Mouse (Mus musculus): ENCODE measurements around the gene Ly6g6e. TPM values are rescaled to one million over a fixed set of nuclear protein-coding genes. Genes with fewer than 3 reads are reported as not detected.
A peak's percentile ranks its signal among the peaks of the same experiment; 100 is the strongest.

Ly6g6e gene
- polyA plus RNA-seq, 1 experiment from 2014 or later = 11.8 TPM

GRCm38 (mm10) chr17:35090166-35090932 is 13.6 kb downstream of the Ly6g6e start:
- DNase-seq (ENCODE audit: low spot score) (peak; percentile 55), ATAC-seq (ENCODE audit: low read depth) (no peak)
- Histone ChIP-seq H3K4me1 (ENCODE audit: control insufficient read depth, insufficient read depth, low read length) (peaks cover 6% of the 10 kb centered on the region), H3K4me3 (ENCODE audit: low read depth, low read length) (peak overlapping the region; percentile 58), H3K9me3 (ENCODE audit: control insufficient read depth, low read length) (no peaks in the 10 kb centered on the region), H3K27ac (replicated peaks; ENCODE audit: low read depth, low read length) (no peak overlapping the region), H3K9ac (ENCODE audit: low read depth, low read length) (peak overlapping the region; percentile 85), H3K27me3 (replicated peaks; ENCODE audit: control insufficient read depth, insufficient read depth, low read length) (no peaks in the 10 kb centered on the region), H3K4me2 (ENCODE audit: low read depth, low read length) (peak overlapping the region; percentile 59), H3K36me3 (ENCODE audit: control insufficient read depth, insufficient read depth, low read length) (peaks cover 46% of the 10 kb centered on the region)
- 64% methylated on average over 8 of the region's 8 CpGs for WGBS

GRCm38 (mm10) chr17:35092403-35093198 is 15.9 kb downstream of the Ly6g6e start:
- 84% methylated on average over 14 of the region's 14 CpGs for WGBS
- Histone ChIP-seq H3K9ac (ENCODE audit: low read depth, low read length) (no peak overlapping the region), H3K9me3 (ENCODE audit: control insufficient read depth, low read length) (no peaks in the 10 kb centered on the region), H3K36me3 (ENCODE audit: control insufficient read depth, insufficient read depth, low read length) (peaks cover 68% of the 10 kb centered on the region), H3K27me3 (replicated peaks; ENCODE audit: control insufficient read depth, insufficient read depth, low read length) (no peaks in the 10 kb centered on the region), H3K4me3 (ENCODE audit: low read depth, low read length) (no peak overlapping the region), H3K4me1 (ENCODE audit: control insufficient read depth, insufficient read depth, low read length) (peaks cover 6% of the 10 kb centered on the region), H3K27ac (replicated peaks; ENCODE audit: low read depth, low read length) (no peak overlapping the region), H3K4me2 (ENCODE audit: low read depth, low read length) (no peak overlapping the region)
- no peak for ATAC-seq (ENCODE audit: low read depth)
- no peak for DNase-seq (ENCODE audit: low spot score)

GRCm38 (mm10) chr17:35094475-35095365 is 18.0 kb downstream of the Ly6g6e start:
- DNase-seq (ENCODE audit: low spot score) (no peak), ATAC-seq (ENCODE audit: low read depth) (no peak)
- Histone ChIP-seq H3K9me3 (ENCODE audit: control insufficient read depth, low read length) (no peaks in the 10 kb centered on the region), H3K27me3 (replicated peaks; ENCODE audit: control insufficient read depth, insufficient read depth, low read length) (no peaks in the 10 kb centered on the region), H3K4me1 (ENCODE audit: control insufficient read depth, insufficient read depth, low read length) (peaks cover 6% of the 10 kb centered on the region), H3K36me3 (ENCODE audit: control insufficient read depth, insufficient read depth, low read length) (peaks cover 88% of the 10 kb centered on the region), H3K9ac (ENCODE audit: low read depth, low read length) (no peak overlapping the region), H3K4me3 (ENCODE audit: low read depth, low read length) (no peak overlapping the region), H3K4me2 (ENCODE audit: low read depth, low read length) (no peak overlapping the region), H3K27ac (replicated peaks; ENCODE audit: low read depth, low read length) (no peak overlapping the region)
- 93% methylated on average over 15 of the region's 15 CpGs for WGBS

- no peaks in the 10 kb centered on the region for H3K4me1 ChIP-seq (ENCODE audit: control insufficient read depth, insufficient read depth, low read length)
- peaks cover 97% of the 10 kb centered on the region for H3K36me3 ChIP-seq (ENCODE audit: control insufficient read depth, insufficient read depth, low read length)
- WGBS = 84% methylated on average over 11 of the region's 12 CpGs
- no peak overlapping the region for H3K9ac ChIP-seq (ENCODE audit: low read depth, low read length)
- no peaks in the 10 kb centered on the region for H3K27me3 ChIP-seq (replicated peaks; ENCODE audit: control insufficient read depth, insufficient read depth, low read length)
- no peak overlapping the region for H3K4me2 ChIP-seq (ENCODE audit: low read depth, low read length)
- no peak for DNase-seq (ENCODE audit: low spot score)
- ATAC-seq (ENCODE audit: low read depth) = no peak
- no peak overlapping the region for H3K4me3 ChIP-seq (ENCODE audit: low read depth, low read length)
- H3K9me3 ChIP-seq (ENCODE audit: control insufficient read depth, low read length) = no peaks in the 10 kb centered on the region
- H3K27ac ChIP-seq (replicated peaks; ENCODE audit: low read depth, low read length) = no peak overlapping the region
Measured at GRCm38 (mm10) chr17:35096597-35096996, 19.9 kb downstream of the Ly6g6e start.

GRCm38 (mm10) chr17:35097164-35097655 is 20.5 kb downstream of the Ly6g6e start:
- DNase-seq (ENCODE audit: low spot score) (no peak), ATAC-seq (ENCODE audit: low read depth) (no peak)
- 86% methylated on average over 12 of the region's 12 CpGs for WGBS
- Histone ChIP-seq H3K36me3 (ENCODE audit: control insufficient read depth, insufficient read depth, low read length) (peaks cover 98% of the 10 kb centered on the region), H3K9me3 (ENCODE audit: control insufficient read depth, low read length) (no peaks in the 10 kb centered on the region), H3K27me3 (replicated peaks; ENCODE audit: control insufficient read depth, insufficient read depth, low read length) (no peaks in the 10 kb centered on the region), H3K9ac (ENCODE audit: low read depth, low read length) (no peak overlapping the region; the same call in 1 of the 2 replicates), H3K4me3 (ENCODE audit: low read depth, low read length) (no peak overlapping the region), H3K27ac (replicated peaks; ENCODE audit: low read depth, low read length) (no peak overlapping the region), H3K4me2 (ENCODE audit: low read depth, low read length) (no peak overlapping the region), H3K4me1 (ENCODE audit: control insufficient read depth, insufficient read depth, low read length) (no peaks in the 10 kb centered on the region)

- Histone ChIP-seq H3K27me3 (replicated peaks; ENCODE audit: control insufficient read depth, insufficient read depth, low read length) (no peaks in the 10 kb centered on the region), H3K4me3 (ENCODE audit: low read depth, low read length) (no peak overlapping the region), H3K4me2 (ENCODE audit: low read depth, low read length) (no peak overlapping the region), H3K36me3 (ENCODE audit: control insufficient read depth, insufficient read depth, low read length) (peaks cover 90% of the 10 kb centered on the region), H3K4me1 (ENCODE audit: control insufficient read depth, insufficient read depth, low read length) (no peaks in the 10 kb centered on the region), H3K9ac (ENCODE audit: low read depth, low read length) (no peak overlapping the region), H3K9me3 (ENCODE audit: control insufficient read depth, low read length) (no peaks in the 10 kb centered on the region), H3K27ac (replicated peaks; ENCODE audit: low read depth, low read length) (no peak overlapping the region)
- no peak for DNase-seq (ENCODE audit: low spot score)
- no peak for ATAC-seq (ENCODE audit: low read depth)
- WGBS = 82% methylated on average over 10 of the region's 10 CpGs
Measured at GRCm38 (mm10) chr17:35100196-35100765, 23.6 kb downstream of the Ly6g6e start.

GRCm38 (mm10) chr17:35101161-35101560 is 24.5 kb downstream of the Ly6g6e start:
- Histone ChIP-seq H3K4me1 (ENCODE audit: control insufficient read depth, insufficient read depth, low read length) (no peaks in the 10 kb centered on the region), H3K4me2 (ENCODE audit: low read depth, low read length) (no peak overlapping the region), H3K27me3 (replicated peaks; ENCODE audit: control insufficient read depth, insufficient read depth, low read length) (no peaks in the 10 kb centered on the region), H3K4me3 (ENCODE audit: low read depth, low read length) (no peak overlapping the region), H3K27ac (replicated peaks; ENCODE audit: low read depth, low read length) (no peak overlapping the region), H3K9ac (ENCODE audit: low read depth, low read length) (no peak overlapping the region), H3K36me3 (ENCODE audit: control insufficient read depth, insufficient read depth, low read length) (peaks cover 81% of the 10 kb centered on the region), H3K9me3 (ENCODE audit: control insufficient read depth, low read length) (no peaks in the 10 kb centered on the region)
- WGBS = 87% methylated on average over 10 of the region's 11 CpGs
- ATAC-seq (ENCODE audit: low read depth) (no peak), DNase-seq (ENCODE audit: low spot score) (no peak)

- Histone ChIP-seq H3K9me3 (ENCODE audit: control insufficient read depth, low read length) (no peaks in the 10 kb centered on the region), H3K4me2 (ENCODE audit: low read depth, low read length) (no peak overlapping the region), H3K27ac (replicated peaks; ENCODE audit: low read depth, low read length) (no peak overlapping the region), H3K4me1 (ENCODE audit: control insufficient read depth, insufficient read depth, low read length) (no peaks in the 10 kb centered on the region), H3K9ac (ENCODE audit: low read depth, low read length) (no peak overlapping the region), H3K27me3 (replicated peaks; ENCODE audit: control insufficient read depth, insufficient read depth, low read length) (no peaks in the 10 kb centered on the region), H3K4me3 (ENCODE audit: low read depth, low read length) (no peak overlapping the region), H3K36me3 (ENCODE audit: control insufficient read depth, insufficient read depth, low read length) (peaks cover 70% of the 10 kb centered on the region)
- ATAC-seq (ENCODE audit: low read depth) (peak; percentile 60), DNase-seq (ENCODE audit: low spot score) (peak; percentile 39)
- WGBS = 62% methylated on average over 6 of the region's 8 CpGs
Measured at GRCm38 (mm10) chr17:35102299-35102698, 25.6 kb downstream of the Ly6g6e start.

Measured in embryonic facial prominence, embryonic 14.5 days (tissue).